Mouse (Mus musculus) neural tube, embryonic 13.5 days (tissue): ENCODE results near the gene Elfn2. TPM values are rescaled to one million over a fixed set of nuclear protein-coding genes. Genes with fewer than 3 reads are reported as not detected.
A peak's percentile ranks its signal among the peaks of the same experiment; 100 is the strongest.

Experiments
- ATAC-seq: fragments of 200-750 bp; cut with Nextera tagmentation; 2 replicates; pipeline ENCODE4 v1.8.0; 2017; ENCODE audit warnings: low read depth, mild to moderate bottlenecking, moderate TSS enrichment, moderate library complexity
- H3K27ac ChIP-seq: fragments of 300-500 bp; sonication (generic); replicated peaks from 2 replicates; pipeline ENCODE4 v1.5.1; 2015; ENCODE audit warnings: moderate library complexity, mild to moderate bottlenecking, inconsistent platforms
- H3K27me3 ChIP-seq: fragments of 300-500 bp; sonication (generic); 2 replicates; pipeline ENCODE4 v1.6.1; 2015; ENCODE audit warnings: mild to moderate bottlenecking, inconsistent platforms
- H3K36me3 ChIP-seq: fragments of 300-500 bp; sonication (generic); 2 replicates; pipeline ENCODE4 v1.6.1; 2015; ENCODE audit warnings: mild to moderate bottlenecking, inconsistent platforms
- H3K4me1 ChIP-seq: fragments of 300-500 bp; sonication (generic); replicated peaks from 2 replicates; pipeline ENCODE4 v1.6.1; 2015; ENCODE audit warnings: inconsistent platforms
- H3K4me2 ChIP-seq: fragments of 300-500 bp; sonication (generic); 2 replicates; pipeline ENCODE4 v1.6.1; 2015; ENCODE audit warnings: inconsistent platforms, mild to moderate bottlenecking, moderate library complexity
- H3K4me3 ChIP-seq: fragments of 300-500 bp; sonication (generic); 2 replicates; pipeline ENCODE4 v1.5.1; 2015; ENCODE audit warnings: mild to moderate bottlenecking, inconsistent platforms
- H3K9ac ChIP-seq: fragments of 300-500 bp; sonication (generic); 2 replicates; pipeline ENCODE4 v1.6.1; 2015; ENCODE audit warnings: moderate library complexity, mild to moderate bottlenecking, inconsistent platforms
- H3K9me3 ChIP-seq: fragments of 300-500 bp; sonication (generic); 2 replicates; pipeline ENCODE4 v1.6.1; 2016; ENCODE audit warnings: inconsistent platforms
- WGBS: fragments of 180-500 bp; shearing (Covaris S2); methylation state at CpG from one replicate; pipeline ENCODE4 v1.1.7; 2015; 5-methylcytosine and 5-hydroxymethylcytosine counted together
- polyA plus RNA-seq: library from polyadenylated mRNA; unstranded; fragments of >200 nt; fragmentation: Nextera tagmentation; extraction: Ambion mirVana; gene quantifications from 2 replicates; pipeline ENCODE4 v1.2.1, GENCODE M21; 2015

Gene Elfn2
- polyA plus RNA-seq, 1 experiment from 2014 or later: 5.5 TPM

DNA sequence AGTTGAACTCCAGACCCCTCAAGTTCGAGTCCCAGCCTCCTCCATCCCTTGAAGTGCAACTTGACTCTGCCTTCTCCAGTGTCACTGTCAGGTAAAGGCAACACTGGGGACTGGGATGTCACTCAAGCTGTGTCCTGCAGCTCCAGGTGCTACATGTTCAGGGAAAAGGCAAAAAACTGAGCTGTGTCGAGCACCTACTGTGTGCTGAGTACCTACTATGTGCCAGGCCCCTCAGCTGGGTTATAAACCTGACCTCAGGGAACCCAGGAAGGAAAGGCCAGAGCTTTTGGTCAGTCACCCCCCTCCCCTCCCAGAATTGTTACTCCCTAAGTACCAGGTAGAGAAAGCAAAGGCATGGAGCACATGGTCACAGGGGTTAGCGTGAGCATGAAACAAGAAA is 19.1 kb downstream of the Elfn2 start:
- WGBS: 71% methylated on average over 3 of the region's 3 CpGs
- ATAC-seq: no peak
- Histone ChIP-seq H3K27me3 (no peaks in the 10 kb centered on the region), H3K4me1 (peaks cover 24% of the 10 kb centered on the region), H3K27ac (no peak overlapping the region), H3K36me3 (no peaks in the 10 kb centered on the region), H3K9me3 (no peaks in the 10 kb centered on the region), H3K4me2 (no peak overlapping the region), H3K9ac (no peak overlapping the region), H3K4me3 (no peak overlapping the region)

GRCm38 (mm10) chr15:78698491-78699135 is 20.0 kb downstream of the Elfn2 start:
- WGBS: 78% methylated on average over 13 of the region's 13 CpGs
- Histone ChIP-seq H3K4me1 (peaks cover 20% of the 10 kb centered on the region), H3K9me3 (no peaks in the 10 kb centered on the region), H3K4me2 (no peak overlapping the region), H3K27ac (0 out of 2 replicates have a peak overlapping the region, but pooled peaks have one; percentile 49), H3K27me3 (no peaks in the 10 kb centered on the region), H3K4me3 (no peak overlapping the region), H3K9ac (no peak overlapping the region), H3K36me3 (no peaks in the 10 kb centered on the region)
- ATAC-seq: no peak

DNA sequence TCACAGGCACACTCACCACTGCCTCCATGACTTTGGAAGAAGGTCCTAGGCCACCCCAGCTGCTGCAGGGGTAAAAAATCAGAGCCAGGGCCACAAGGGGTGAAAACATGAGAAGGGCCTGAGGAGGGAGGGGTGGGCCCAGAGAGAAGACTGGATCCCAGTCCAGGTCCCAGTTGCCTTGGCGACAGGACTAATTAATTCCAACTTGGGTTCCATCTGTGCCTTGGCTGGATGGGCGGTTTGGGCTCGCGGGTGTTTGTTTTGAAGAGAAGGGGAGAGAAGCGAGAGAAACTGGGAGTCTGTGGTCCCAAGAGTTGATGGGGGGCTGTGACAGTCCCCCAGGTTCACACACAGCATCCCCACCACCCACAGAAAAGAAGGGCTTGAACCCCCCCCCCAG is 20.5 kb downstream of the Elfn2 start:
- ATAC-seq: peak; percentile 41; the same call in 1 of the 2 replicates
- Histone ChIP-seq H3K9me3 (no peaks in the 10 kb centered on the region), H3K4me3 (no peak overlapping the region), H3K4me1 (peaks cover 18% of the 10 kb centered on the region), H3K27me3 (no peaks in the 10 kb centered on the region), H3K27ac (0 out of 2 replicates have a peak overlapping the region, but pooled peaks have one; percentile 49), H3K4me2 (no peak overlapping the region), H3K9ac (no peak overlapping the region), H3K36me3 (no peaks in the 10 kb centered on the region)
- WGBS: 11% methylated on average over 5 of the region's 5 CpGs

GRCm38 (mm10) chr15:78695745-78696144 is 22.8 kb downstream of the Elfn2 start:
- 22% methylated on average over 5 of the region's 5 CpGs for WGBS
- Histone ChIP-seq H3K9me3 (no peaks in the 10 kb centered on the region), H3K27ac (no peak overlapping the region), H3K36me3 (no peaks in the 10 kb centered on the region), H3K4me2 (no peak overlapping the region), H3K4me3 (no peak overlapping the region), H3K27me3 (no peaks in the 10 kb centered on the region), H3K9ac (no peak overlapping the region), H3K4me1 (peaks cover 23% of the 10 kb centered on the region)
- no peak for ATAC-seq

DNA sequence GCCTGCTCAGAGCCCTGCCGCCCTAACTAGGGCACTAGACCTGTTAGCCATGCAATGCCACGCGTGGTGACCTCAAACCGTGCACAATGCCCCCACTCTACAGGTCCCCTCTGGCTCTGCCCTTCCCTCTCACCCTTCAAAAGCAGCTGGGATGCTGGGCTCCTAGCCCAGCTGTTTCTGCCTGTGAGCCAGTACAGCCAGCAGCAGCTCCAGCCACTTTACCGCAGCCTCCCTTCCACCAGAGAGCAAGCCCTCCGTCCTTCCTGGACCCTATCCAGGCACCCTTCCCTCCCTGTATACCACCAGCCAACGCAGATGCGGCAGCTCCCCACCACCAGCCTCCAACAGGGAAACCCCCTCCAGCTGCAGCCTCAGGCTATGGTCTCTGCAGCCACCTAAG is 26.1 kb downstream of the Elfn2 start:
- no peak overlapping the region; the same call in none of the 2 replicates for H3K9ac ChIP-seq
- peaks cover 17% of the 10 kb centered on the region for H3K4me1 ChIP-seq
- no peaks in the 10 kb centered on the region for H3K27me3 ChIP-seq
- no peaks in the 10 kb centered on the region for H3K36me3 ChIP-seq
- H3K27ac ChIP-seq: no peak overlapping the region
- H3K4me2 ChIP-seq: no peak overlapping the region
- WGBS: 49% methylated on average over 8 of the region's 8 CpGs
- no peaks in the 10 kb centered on the region for H3K9me3 ChIP-seq
- ATAC-seq: no peak
- no peak overlapping the region for H3K4me3 ChIP-seq

DNA sequence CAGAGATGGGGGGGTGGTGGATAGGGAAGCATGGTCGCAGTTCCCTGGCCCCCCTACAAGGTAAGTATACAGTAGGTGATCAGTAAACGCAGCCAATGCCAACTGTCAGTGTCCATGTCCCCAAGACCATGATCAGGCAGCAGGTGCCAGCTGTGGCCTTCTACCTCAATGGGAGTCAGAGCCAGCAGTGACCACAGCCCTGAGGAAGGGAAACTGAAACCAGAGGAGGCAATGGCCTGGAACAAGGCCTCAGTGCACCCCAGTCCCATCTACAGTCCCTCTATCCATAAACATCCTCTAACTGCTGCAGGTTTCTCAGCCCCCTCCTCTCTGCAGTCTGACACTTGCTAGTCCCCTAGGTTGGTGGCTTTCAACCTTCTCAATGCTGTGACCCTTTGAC is 27.9 kb downstream of the Elfn2 start:
- Histone ChIP-seq H3K4me3 (no peak overlapping the region), H3K9ac (no peak overlapping the region), H3K4me1 (peaks cover 34% of the 10 kb centered on the region), H3K4me2 (no peak overlapping the region), H3K27me3 (no peaks in the 10 kb centered on the region), H3K36me3 (no peaks in the 10 kb centered on the region), H3K27ac (no peak overlapping the region), H3K9me3 (no peaks in the 10 kb centered on the region)
- 80% methylated on average over 2 of the region's 2 CpGs for WGBS
- no peak for ATAC-seq

GRCm38 (mm10) chr15:78686910-78687309 is 31.7 kb downstream of the Elfn2 start:
- peak overlapping the region; percentile 41; the same call in 1 of the 2 replicates for H3K9ac ChIP-seq
- H3K27me3 ChIP-seq: no peaks in the 10 kb centered on the region
- H3K4me1 ChIP-seq: peaks cover 61% of the 10 kb centered on the region
- H3K4me3 ChIP-seq: no peak overlapping the region
- H3K9me3 ChIP-seq: no peaks in the 10 kb centered on the region
- WGBS: 75% methylated on average over 7 of the region's 7 CpGs
- H3K4me2 ChIP-seq: no peak overlapping the region
- peak overlapping the region; percentile 18; the same call in 1 of the 2 replicates for H3K27ac ChIP-seq
- ATAC-seq: no peak
- no peaks in the 10 kb centered on the region for H3K36me3 ChIP-seq

DNA sequence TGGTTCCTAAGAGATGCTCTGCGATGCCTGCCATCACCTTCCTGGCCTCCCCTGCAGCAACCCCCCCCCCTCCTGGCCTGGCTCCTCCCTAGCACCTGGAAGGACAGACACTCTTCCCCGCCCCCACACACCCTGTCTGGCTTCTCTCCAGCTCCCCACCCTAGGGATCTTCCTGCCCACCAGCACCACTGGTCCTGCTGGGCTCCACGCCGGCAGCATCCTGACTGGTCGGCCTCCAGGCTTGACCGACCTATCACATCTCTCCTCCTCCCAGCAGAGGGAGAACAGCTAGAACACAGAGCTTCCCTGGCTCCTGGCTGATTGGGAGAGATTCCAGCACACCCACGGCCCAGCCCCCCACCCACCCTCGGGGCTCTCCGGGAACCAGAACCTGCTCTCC is 34.5 kb downstream of the Elfn2 start:
- H3K4me1 ChIP-seq: peaks cover 86% of the 10 kb centered on the region
- H3K9me3 ChIP-seq: no peaks in the 10 kb centered on the region
- peak; percentile 33; the same call in 1 of the 2 replicates for ATAC-seq
- 0 out of 2 replicates have a peak overlapping the region, but pooled peaks have one; percentile 31 for H3K9ac ChIP-seq
- H3K27ac ChIP-seq: peak overlapping the region; percentile 84
- WGBS: 5% methylated on average over 9 of the region's 9 CpGs
- H3K4me3 ChIP-seq: no peak overlapping the region
- no peaks in the 10 kb centered on the region for H3K27me3 ChIP-seq
- H3K4me2 ChIP-seq: 0 out of 2 replicates have a peak overlapping the region, but pooled peaks have one; percentile 13
- no peaks in the 10 kb centered on the region for H3K36me3 ChIP-seq

DNA sequence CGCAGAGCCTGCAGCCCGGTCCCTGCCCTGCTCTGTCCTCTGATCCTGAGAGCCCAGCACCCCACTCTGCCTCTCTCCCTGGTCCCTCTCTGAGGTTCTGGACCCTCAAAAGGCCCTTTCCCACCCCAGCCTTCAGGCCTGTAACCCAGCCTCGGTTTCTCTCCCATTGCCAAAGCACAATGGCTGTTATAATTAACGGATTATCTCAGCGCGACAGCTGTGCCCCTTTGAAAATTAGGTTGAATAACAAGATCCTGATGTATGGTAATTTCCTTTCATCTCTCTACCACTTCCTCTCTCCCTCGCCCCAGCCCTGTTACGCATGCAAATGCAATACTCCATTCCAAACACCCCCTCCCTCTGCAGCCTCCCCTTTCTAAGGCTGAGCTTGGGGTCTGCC is 35.1 kb downstream of the Elfn2 start:
- Histone ChIP-seq H3K4me3 (no peak overlapping the region), H3K36me3 (no peaks in the 10 kb centered on the region), H3K27me3 (no peaks in the 10 kb centered on the region), H3K27ac (peak overlapping the region; percentile 84), H3K4me2 (0 out of 2 replicates have a peak overlapping the region, but pooled peaks have one; percentile 13), H3K9ac (0 out of 2 replicates have a peak overlapping the region, but pooled peaks have one; percentile 31), H3K4me1 (peaks cover 89% of the 10 kb centered on the region), H3K9me3 (no peaks in the 10 kb centered on the region)
- WGBS: 21% methylated on average over 8 of the region's 8 CpGs
- 0 out of 2 replicates have a peak, but pooled peaks have one; percentile 16 for ATAC-seq

- Histone ChIP-seq H3K27ac (0 out of 2 replicates have a peak overlapping the region, but pooled peaks have one; percentile 18), H3K9me3 (no peaks in the 10 kb centered on the region), H3K27me3 (no peaks in the 10 kb centered on the region), H3K4me2 (no peak overlapping the region), H3K36me3 (no peaks in the 10 kb centered on the region), H3K4me3 (no peak overlapping the region), H3K9ac (peak overlapping the region; percentile 53), H3K4me1 (peaks cover 89% of the 10 kb centered on the region)
- ATAC-seq: no peak
- 50% methylated on average over 8 of the region's 8 CpGs for WGBS
These were observed 36.8 kb downstream of the Elfn2 start for GRCm38 (mm10) chr15:78681781-78682180.

GRCm38 (mm10) chr15:78681301-78681700 is 37.3 kb downstream of the Elfn2 start:
- Histone ChIP-seq H3K27me3 (no peaks in the 10 kb centered on the region), H3K9me3 (no peaks in the 10 kb centered on the region), H3K4me1 (peaks cover 89% of the 10 kb centered on the region), H3K9ac (peak overlapping the region; percentile 53; the same call in 1 of the 2 replicates), H3K36me3 (no peaks in the 10 kb centered on the region), H3K4me3 (no peak overlapping the region), H3K4me2 (no peak overlapping the region), H3K27ac (no peak overlapping the region)
- no peak for ATAC-seq
- WGBS: 69% methylated on average over 8 of the region's 8 CpGs

- 0 out of 2 replicates have a peak overlapping the region, but pooled peaks have one; percentile 12 for H3K9ac ChIP-seq
- 0 out of 2 replicates have a peak overlapping the region, but pooled peaks have one; percentile 23 for H3K27ac ChIP-seq
- no peak overlapping the region for H3K4me2 ChIP-seq
- H3K4me3 ChIP-seq: no peak overlapping the region
- no peaks in the 10 kb centered on the region for H3K27me3 ChIP-seq
- H3K9me3 ChIP-seq: no peaks in the 10 kb centered on the region
- H3K36me3 ChIP-seq: no peaks in the 10 kb centered on the region
- 50% methylated on average over 22 of the region's 22 CpGs for WGBS
- peaks cover 89% of the 10 kb centered on the region for H3K4me1 ChIP-seq
- no peak for ATAC-seq
These were observed 38.3 kb downstream of the Elfn2 start for GRCm38 (mm10) chr15:78680291-78680690.
